Mouse (Mus musculus): ENCODE results near the gene Dip2b.

The Dip2b gene

GRCm38 (mm10) chr15:100050940-100051339, 12.5 kb downstream of the Dip2b start:
- no peak for DNase-seq (ENCODE audit: low spot score)

- no peak for DNase-seq (ENCODE audit: low spot score)
Observed at GRCm38 (mm10) chr15:100052726-100053125, 14.3 kb downstream of the Dip2b start.

- DNase-seq (ENCODE audit: low spot score): no peak
Observed at GRCm38 (mm10) chr15:100056397-100056908, 18.0 kb downstream of the Dip2b start.

- DNase-seq (ENCODE audit: low spot score): no peak
Observed at GRCm38 (mm10) chr15:100057698-100058097, 19.2 kb downstream of the Dip2b start.

- peak; percentile 40 for DNase-seq (ENCODE audit: low spot score)
Observed at GRCm38 (mm10) chr15:100058143-100058542, 19.7 kb downstream of the Dip2b start.

GRCm38 (mm10) chr15:100058912-100059311, 20.4 kb downstream of the Dip2b start:
- no peak for DNase-seq (ENCODE audit: low spot score)

GRCm38 (mm10) chr15:100059626-100060311, 21.3 kb downstream of the Dip2b start:
- DNase-seq (ENCODE audit: low spot score): no peak

GRCm38 (mm10) chr15:100060513-100061140, 22.2 kb downstream of the Dip2b start:
- no peak for DNase-seq (ENCODE audit: low spot score)

- no peak for DNase-seq (ENCODE audit: low spot score)
Observed at GRCm38 (mm10) chr15:100061377-100061776, 22.9 kb downstream of the Dip2b start.

- no peak for DNase-seq (ENCODE audit: low spot score)
Observed at GRCm38 (mm10) chr15:100063229-100063773, 24.8 kb downstream of the Dip2b start.

GRCm38 (mm10) chr15:100066702-100067101, 28.2 kb downstream of the Dip2b start:
- no peak for DNase-seq (ENCODE audit: low spot score)

GRCm38 (mm10) chr15:100069101-100069500, 30.6 kb downstream of the Dip2b start:
- DNase-seq (ENCODE audit: low spot score): no peak

GRCm38 (mm10) chr15:100070021-100070420, 31.6 kb downstream of the Dip2b start:
- no peak for DNase-seq (ENCODE audit: low spot score)

- no peak for DNase-seq (ENCODE audit: low spot score)
Observed at GRCm38 (mm10) chr15:100071819-100072218, 33.4 kb downstream of the Dip2b start.

GRCm38 (mm10) chr15:100073696-100074453, 35.4 kb downstream of the Dip2b start:
- DNase-seq (ENCODE audit: low spot score): no peak

GRCm38 (mm10) chr15:100074754-100075153, 36.3 kb downstream of the Dip2b start:
- no peak for DNase-seq (ENCODE audit: low spot score)

- DNase-seq (ENCODE audit: low spot score): no peak
Observed at GRCm38 (mm10) chr15:100076362-100076761, 37.9 kb downstream of the Dip2b start.

GRCm38 (mm10) chr15:100080833-100081477, 42.5 kb downstream of the Dip2b start:
- DNase-seq (ENCODE audit: low spot score): no peak

GRCm38 (mm10) chr15:100081478-100081998, 43.1 kb downstream of the Dip2b start:
- DNase-seq (ENCODE audit: low spot score): no peak

- no peak for DNase-seq (ENCODE audit: low spot score)
Observed at GRCm38 (mm10) chr15:100082052-100082451, 43.6 kb downstream of the Dip2b start.

- DNase-seq (ENCODE audit: low spot score): no peak
Observed at GRCm38 (mm10) chr15:100082733-100083132, 44.3 kb downstream of the Dip2b start.

GRCm38 (mm10) chr15:100083882-100084281, 45.4 kb downstream of the Dip2b start:
- DNase-seq (ENCODE audit: low spot score): no peak
